Mouse (Mus musculus) lung, adult 18-20 months (tissue): Measurements from ENCODE around the gene Kcnh7.

ENCODE experiments used
- DNase-seq, 2 experiments: peaks; one replicate each; pipeline ENCODE4 v3.0.0; 2022; ENCODE audit warnings: mixed read lengths in 2 of 2

The Kcnh7 gene

DNA sequence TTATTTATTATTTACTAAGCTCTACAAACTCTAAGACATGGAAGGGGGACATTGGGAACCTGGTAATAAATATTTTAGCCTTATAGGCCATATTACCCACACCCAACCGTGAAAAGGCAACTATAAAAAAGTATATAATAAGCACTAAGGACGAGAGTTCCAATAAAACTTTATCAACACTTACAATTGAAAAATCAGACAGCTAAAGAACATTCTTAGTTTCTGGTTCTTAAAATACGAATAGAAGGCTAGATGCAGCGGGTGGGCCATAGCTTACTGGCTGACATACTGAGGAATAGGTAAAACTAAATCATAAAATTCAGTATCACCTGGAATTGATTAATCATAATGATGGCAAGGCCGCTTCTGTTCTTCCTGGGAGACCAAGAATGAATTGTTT, 539.2 kb downstream of the Kcnh7 start:
- DNase-seq, result no peak
